Mouse (Mus musculus): ENCODE measurements around the gene Phox2b. TPM values are rescaled to one million over a fixed set of nuclear protein-coding genes. Genes with fewer than 3 reads are reported as not detected.

The Phox2b gene
- total RNA-seq (2015) (not detected in 2 replicates), total RNA-seq (2017) (not detected in 2 replicates)

GRCm38 (mm10) chr5:67098733-67099323, at the start of gene Phox2b:
Gene Phox2b, minus strand, starts transcription at chr5:67099301.
- no peak for ATAC-seq (replicated peaks; ENCODE audit: poor library complexity)

GRCm38 (mm10) chr5:67142622-67143021, 43.5 kb upstream of the Phox2b start:
- no peak for ATAC-seq (replicated peaks; ENCODE audit: poor library complexity)

GRCm38 (mm10) chr5:67139052-67140015, 40.2 kb upstream of the Phox2b start:
- no peak for ATAC-seq (replicated peaks; ENCODE audit: poor library complexity)

GRCm38 (mm10) chr5:67138643-67139042, 39.5 kb upstream of the Phox2b start:
- no peak for ATAC-seq (replicated peaks; ENCODE audit: poor library complexity)

GRCm38 (mm10) chr5:67134698-67135097, 35.6 kb upstream of the Phox2b start:
- ATAC-seq (replicated peaks; ENCODE audit: poor library complexity), result peak; percentile 39; the same call in 1 of the 2 replicates

GRCm38 (mm10) chr5:67131671-67132070, 32.6 kb upstream of the Phox2b start:
- ATAC-seq (replicated peaks; ENCODE audit: poor library complexity), result no peak

- ATAC-seq (replicated peaks; ENCODE audit: poor library complexity), result no peak
Observed at GRCm38 (mm10) chr5:67106261-67106660, 7.2 kb upstream of the Phox2b start.

- ATAC-seq (replicated peaks; ENCODE audit: poor library complexity), result no peak
Observed at GRCm38 (mm10) chr5:67103016-67103415, 3.9 kb upstream of the Phox2b start.

GRCm38 (mm10) chr5:67101793-67102600, 2.9 kb upstream of the Phox2b start:
- ATAC-seq (replicated peaks; ENCODE audit: poor library complexity), result peak; percentile 63; the same call in 1 of the 2 replicates

GRCm38 (mm10) chr5:67101395-67101760, 2.3 kb upstream of the Phox2b start:
- ATAC-seq (replicated peaks; ENCODE audit: poor library complexity), result no peak

- ATAC-seq (replicated peaks; ENCODE audit: poor library complexity), result no peak
Observed at GRCm38 (mm10) chr5:67100564-67101394, 1.7 kb upstream of the Phox2b start.

GRCm38 (mm10) chr5:67099393-67100271, 531 bp upstream of the Phox2b start:
- ATAC-seq (replicated peaks; ENCODE audit: poor library complexity), result no peak

GRCm38 (mm10) chr5:67098051-67098732, 909 bp downstream of the Phox2b start:
- no peak for ATAC-seq (replicated peaks; ENCODE audit: poor library complexity)

GRCm38 (mm10) chr5:67097106-67098050, 1.7 kb downstream of the Phox2b start:
- no peak for ATAC-seq (replicated peaks; ENCODE audit: poor library complexity)

GRCm38 (mm10) chr5:67096378-67096771, 2.7 kb downstream of the Phox2b start:
- no peak for ATAC-seq (replicated peaks; ENCODE audit: poor library complexity)

GRCm38 (mm10) chr5:67095651-67096377, 3.3 kb downstream of the Phox2b start:
- no peak for ATAC-seq (replicated peaks; ENCODE audit: poor library complexity)

GRCm38 (mm10) chr5:67095153-67095552, 3.9 kb downstream of the Phox2b start:
- ATAC-seq (replicated peaks; ENCODE audit: poor library complexity), result no peak

Data from megakaryocyte progenitor cell, adult 5-6 weeks (primary cell).